Comparison of ENCODE assay signal across 8 mouse cellular contexts in the genomic region with DNA sequence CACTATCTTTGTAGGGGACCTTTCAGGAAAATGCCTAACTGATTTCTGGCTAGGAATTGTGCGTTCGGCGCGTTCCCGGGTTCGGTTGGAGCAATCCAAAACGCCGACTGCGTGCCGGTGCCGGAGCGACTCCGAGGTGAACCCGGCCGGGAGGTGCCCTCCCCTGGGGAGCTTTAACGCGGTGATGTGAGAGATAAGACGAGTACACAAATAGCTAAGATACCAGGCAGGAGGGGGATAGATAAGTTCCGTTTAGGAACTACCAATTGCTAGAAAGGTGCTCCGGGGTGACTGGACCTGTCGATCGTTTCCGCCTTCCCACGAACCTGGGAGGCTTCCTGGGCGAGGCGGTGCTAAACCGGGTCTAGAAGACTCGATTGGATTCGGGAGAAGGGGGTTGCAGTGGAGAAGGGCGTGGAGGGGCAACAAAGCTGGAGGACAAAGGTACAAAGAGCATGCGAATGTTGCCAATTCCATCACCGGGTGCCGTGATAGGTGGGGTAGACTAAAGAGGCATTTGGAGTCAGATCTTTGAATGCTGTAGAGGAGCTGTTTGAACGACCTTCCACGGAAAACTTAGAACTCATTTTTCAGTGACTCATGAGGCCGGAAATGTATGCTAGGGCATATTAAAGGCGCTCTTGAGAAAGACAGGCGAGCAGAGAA. TPM values are rescaled to one million over a fixed set of nuclear protein-coding genes. Genes with fewer than 3 reads are reported as not detected.
DNase-seq lines count a peak whose midpoint lies in the region; ATAC-seq and TF ChIP-seq lines count a peak whose summit lies in the region.

No protein-coding gene starts in this region.

- under 1% methylated on average over 38 of the region's 38 CpGs for WGBS in heart, postnatal 0 days

- no peak for TF ChIP-seq POLR2A in bone marrow macrophage, adult 2 months (IDR thresholded peaks at IDR 0.05; ENCODE audit: borderline replicate concordance, low read depth, low read length)

- no peak for TF ChIP-seq CTCF in bone marrow macrophage, adult 2 months (IDR thresholded peaks at IDR 0.05; ENCODE audit: low read depth, low read length)
- no peak for TF ChIP-seq CTCF in heart, postnatal 0 days (IDR thresholded peaks at IDR 0.05; ENCODE audit: low read depth)

- no peak for TF ChIP-seq EP300 in heart, postnatal 0 days (IDR thresholded peaks at IDR 0.05; ENCODE audit: low read depth)

- no peaks in the 10 kb centered on the region for H3K27me3 ChIP-seq in heart, postnatal 0 days (ENCODE audit: control insufficient read depth, insufficient read depth, low read length)

- H3K36me3 ChIP-seq in heart, postnatal 0 days (replicated peaks; ENCODE audit: control insufficient read depth, insufficient read depth, low read length), result 0 out of 2 replicates have a peak, but pooled peaks cover 5% of the 10 kb centered on the region

- H3K27ac ChIP-seq in bone marrow macrophage, adult 2 months (ENCODE audit: insufficient read depth, low read depth, low read length), result peak overlapping the region; percentile 70
- peak overlapping the region; percentile 99 for H3K27ac ChIP-seq in heart, postnatal 0 days (ENCODE audit: low read depth)

- H3K9me3 ChIP-seq in heart, postnatal 0 days (replicated peaks; ENCODE audit: control insufficient read depth, low read length), result no peaks in the 10 kb centered on the region

- ATAC-seq in erythroid progenitor cell, adult 5-6 weeks (replicated peaks; ENCODE audit: low FRiP score, poor library complexity, severe bottlenecking), result peak; percentile 75
- ATAC-seq in heart, postnatal 0 days (ENCODE audit: insufficient read depth, low read depth), result no peak

- peak overlapping the region; percentile 85 for H3K4me3 ChIP-seq in bone marrow macrophage, adult 2 months (ENCODE audit: insufficient read depth, low read length)
- H3K4me3 ChIP-seq in heart, postnatal 0 days (ENCODE audit: low read depth, low read length), result peak overlapping the region; percentile 100

- H3K4me2 ChIP-seq in heart, postnatal 0 days (ENCODE audit: low read depth, low read length), result peak overlapping the region; percentile 82

- peaks cover 26% of the 10 kb centered on the region for H3K4me1 ChIP-seq in bone marrow macrophage, adult 2 months (ENCODE audit: control insufficient read depth, insufficient read depth, low read length)
- no peaks in the 10 kb centered on the region for H3K4me1 ChIP-seq in heart, postnatal 0 days (ENCODE audit: control insufficient read depth, insufficient read depth)

- peak overlapping the region; percentile 100 for H3K9ac ChIP-seq in heart, postnatal 0 days (replicated peaks; ENCODE audit: low read depth, low read length)

- DNase-seq in MN1 (ENCODE audit: low spot score), result peak; percentile 42
- DNase-seq in heart, postnatal 0 days (ENCODE audit: low spot score), result no peak
- DNase-seq in kidney, postnatal 25 days, result peak; percentile 52 to 76
- DNase-seq in lung, postnatal 25 days (ENCODE audit: low spot score), result peak; percentile 40
- peak; percentile 24 to 40 for DNase-seq in right cerebral cortex, adult 2 months (ENCODE audit: low spot score in 2 of 2)
- peak; percentile 83 for DNase-seq in yolk sac, embryonic 10.5 days (ENCODE audit: low spot score)

RNA-seq across cellular contexts. Expression of gene Cab39, which starts 1.0 kb away (rescaled TPM):
- 110 and 119 TPM in 2 replicates for polyA plus RNA-seq in bone marrow macrophage, adult 2 months (2012; ENCODE audit: insufficient read depth, insufficient read length, missing spikeins)
- total RNA-seq in erythroid progenitor cell, adult 5-6 weeks (2015; ENCODE audit: low replicate concordance), result 42.3 and 44.0 TPM in 2 replicates
- 46.5 and 52.2 TPM in 2 replicates for total RNA-seq in erythroid progenitor cell, adult 5-6 weeks (2017; ENCODE audit: low replicate concordance)
- total RNA-seq in heart, postnatal 0 days (2014; rRNA removed; ENCODE audit: low replicate concordance), result 102 and 138 TPM in 2 replicates
- 20.0 and 21.3 TPM in 2 replicates for polyA plus RNA-seq in heart, postnatal 0 days (2015; fragmentation: Nextera tagmentation; extraction: Ambion mirVana)

RNA-seq across cellular contexts. Expression of gene A630001G21Rik, which starts 15.8 kb away (rescaled TPM):
- polyA plus RNA-seq in bone marrow macrophage, adult 2 months (2012; ENCODE audit: insufficient read depth, insufficient read length, missing spikeins), result 110 and 111 TPM in 2 replicates
- total RNA-seq in erythroid progenitor cell, adult 5-6 weeks (2015; ENCODE audit: low replicate concordance), result 14.4 and 23.5 TPM in 2 replicates
- total RNA-seq in erythroid progenitor cell, adult 5-6 weeks (2017; ENCODE audit: low replicate concordance), result 6.3 and 6.7 TPM in 2 replicates
- total RNA-seq in heart, postnatal 0 days (2014; rRNA removed; ENCODE audit: low replicate concordance), result 3.0 TPM in 1 of 2 replicates, not detected in the other
- polyA plus RNA-seq in heart, postnatal 0 days (2015; fragmentation: Nextera tagmentation; extraction: Ambion mirVana), result 0.60 and 0.91 TPM in 2 replicates
